Mouse (Mus musculus) thymus, adult 18-20 months (tissue): ENCODE measurements around the gene Olfr38.

Source experiments
- DNase-seq, 2 experiments: peaks; one replicate each; pipeline ENCODE4 v3.0.0; 2022; ENCODE audit warnings: mixed read lengths in 2 of 2

The Olfr38 gene

DNA sequence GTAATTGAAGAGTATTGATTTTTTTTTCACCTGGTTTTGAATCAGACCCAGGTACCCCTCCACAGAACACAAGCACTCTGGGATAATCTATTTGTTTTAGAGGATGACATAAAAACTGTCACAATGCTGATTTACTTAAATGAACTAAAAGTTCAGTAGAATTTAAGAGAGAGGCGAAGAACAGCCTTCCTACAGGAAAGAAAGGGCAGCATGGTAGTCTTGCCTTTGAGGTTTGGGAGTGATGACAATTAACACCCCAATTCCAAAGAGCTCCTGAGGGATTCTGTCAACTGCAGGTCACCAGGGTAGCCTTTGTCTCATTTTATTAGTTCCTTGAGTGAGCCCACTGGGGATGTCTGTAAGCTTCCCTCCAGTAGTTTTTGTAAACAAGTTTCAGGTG is at the start of gene Olfr38:
Olfr38 (plus strand) TSS at position 301 of the 400 bp plus-strand sequence.
- no peak for DNase-seq

GRCm38 (mm10) chr6:42709291-42710211 is 46.7 kb upstream of the Olfr38 start, which contains the start of gene Tcaf1:
TSS of gene Tcaf1 (minus strand) at chr6:42710088.
- DNase-seq, result no peak

DNA sequence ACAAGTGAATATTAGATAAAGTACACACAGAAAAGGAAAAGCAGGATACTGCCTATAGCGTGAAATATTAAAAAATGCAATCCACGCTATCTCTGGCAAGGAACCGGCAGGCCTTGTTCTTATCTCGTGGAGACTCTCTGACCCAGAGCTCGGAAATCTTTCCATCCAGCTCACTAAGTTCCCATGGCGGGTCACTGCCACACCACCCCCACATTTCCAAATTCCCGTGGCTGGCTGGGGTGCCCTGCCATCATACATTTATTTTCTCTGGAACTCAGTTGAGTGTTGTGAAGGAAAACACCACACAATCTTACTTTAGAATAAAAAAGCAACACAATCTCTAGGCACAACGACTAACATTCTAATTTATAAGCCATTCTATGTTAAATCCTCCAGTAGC is 41.5 kb upstream of the Olfr38 start:
- no peak for DNase-seq

- no peak for DNase-seq
These were observed 38.2 kb upstream of the Olfr38 start for GRCm38 (mm10) chr6:42717973-42718372.

- DNase-seq, result no peak
These were observed 17.1 kb upstream of the Olfr38 start, which contains the start of gene Olfr453 for GRCm38 (mm10) chr6:42739071-42739470. TSS of gene Olfr453 (plus strand) at chr6:42739371.

DNA sequence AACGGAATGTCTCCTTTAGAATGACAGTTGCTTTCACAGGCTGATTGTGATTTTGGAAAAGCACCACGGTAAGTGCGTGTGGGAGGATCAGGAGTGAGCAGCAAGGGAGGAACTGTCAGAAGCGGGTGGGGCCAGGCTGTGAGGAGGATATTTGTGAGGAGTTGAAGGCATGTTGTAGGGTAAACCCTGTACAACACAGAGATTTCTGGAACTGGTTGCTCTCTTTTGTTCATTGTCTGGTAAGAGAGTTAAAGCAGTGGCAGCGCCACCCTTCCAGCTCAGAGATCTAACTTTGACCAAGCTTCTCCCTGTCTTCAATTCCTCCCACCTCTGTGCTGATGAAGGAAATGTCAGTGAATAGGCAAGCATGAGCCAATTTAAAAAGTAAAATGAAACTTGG is 13.9 kb upstream of the Olfr38 start:
- DNase-seq, result no peak

DNA sequence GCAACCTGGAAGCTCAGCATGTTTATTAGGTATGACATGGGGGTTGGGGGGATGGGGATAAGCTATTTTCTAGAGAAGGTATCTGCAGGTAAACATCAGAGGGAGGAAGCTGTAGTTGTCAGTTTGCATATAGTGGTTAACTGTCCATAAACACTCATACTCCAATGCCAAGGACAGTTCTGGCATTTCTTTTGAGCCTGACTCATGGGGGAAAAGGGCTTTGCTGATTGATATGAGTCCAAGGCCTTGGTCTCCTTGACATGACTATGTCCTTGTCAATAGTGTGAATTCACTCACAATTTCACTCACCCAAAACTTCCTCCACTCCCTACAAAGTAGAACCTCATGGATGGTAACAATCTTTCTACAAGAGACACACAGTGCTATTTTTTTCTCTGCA is 8.4 kb upstream of the Olfr38 start:
- DNase-seq, result no peak

GRCm38 (mm10) chr6:42777066-42777465 is 20.9 kb downstream of the Olfr38 start:
- no peak for DNase-seq

DNA sequence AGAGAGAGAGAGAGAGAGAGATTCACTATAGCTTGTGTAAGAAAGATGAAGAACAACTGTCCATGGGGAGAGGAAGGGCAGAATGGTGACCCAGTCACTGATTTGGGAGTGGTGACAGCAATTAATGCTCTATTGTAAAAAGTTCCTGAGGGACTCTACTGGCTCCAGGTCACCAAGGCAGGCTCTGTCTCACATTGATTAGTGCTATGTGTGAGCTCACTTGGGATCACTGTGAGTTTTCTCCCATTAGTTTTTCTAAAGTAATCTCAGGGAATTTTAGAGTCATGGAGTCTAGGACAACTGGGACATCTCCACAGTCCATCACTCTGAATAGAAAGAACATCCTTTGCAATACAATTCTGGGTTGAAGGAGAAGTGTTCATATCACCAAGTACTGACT is 28.6 kb downstream of the Olfr38 start, which contains the start of gene Olfr452:
Olfr452 (plus strand) TSS at position 301 of the 400 bp plus-strand sequence.
- no peak for DNase-seq

DNA sequence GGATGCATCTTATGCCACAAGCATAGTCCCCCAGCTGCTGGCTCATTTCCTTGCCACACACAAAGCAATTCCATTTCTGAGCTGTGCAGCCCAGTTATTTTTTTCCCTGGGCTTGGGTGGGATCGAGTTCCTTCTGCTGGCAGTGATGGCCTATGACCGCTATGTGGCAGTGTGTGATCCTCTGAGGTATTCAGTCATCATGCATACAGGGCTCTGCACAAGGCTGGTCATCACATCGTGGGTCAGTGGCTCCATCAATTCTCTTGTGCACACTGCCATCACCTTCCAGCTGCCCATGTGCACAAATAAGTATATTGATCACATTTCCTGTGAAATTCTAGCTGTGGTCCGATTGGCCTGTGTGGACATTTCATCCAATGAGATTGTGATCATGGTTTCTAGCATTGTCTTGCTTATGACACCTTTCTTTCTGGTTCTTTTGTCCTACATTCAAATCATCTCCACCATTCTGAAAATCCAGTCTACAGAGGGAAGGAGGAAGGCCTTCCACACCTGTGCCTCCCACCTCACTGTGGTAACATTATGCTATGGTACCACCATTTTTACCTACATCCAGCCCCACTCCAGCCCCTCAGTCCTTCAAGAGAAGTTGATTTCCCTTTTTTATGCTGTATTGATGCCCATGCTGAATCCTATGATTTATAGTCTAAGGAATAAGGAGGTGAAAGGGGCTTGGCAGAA is 34.2 kb downstream of the Olfr38 start:
- DNase-seq, result no peak

DNA sequence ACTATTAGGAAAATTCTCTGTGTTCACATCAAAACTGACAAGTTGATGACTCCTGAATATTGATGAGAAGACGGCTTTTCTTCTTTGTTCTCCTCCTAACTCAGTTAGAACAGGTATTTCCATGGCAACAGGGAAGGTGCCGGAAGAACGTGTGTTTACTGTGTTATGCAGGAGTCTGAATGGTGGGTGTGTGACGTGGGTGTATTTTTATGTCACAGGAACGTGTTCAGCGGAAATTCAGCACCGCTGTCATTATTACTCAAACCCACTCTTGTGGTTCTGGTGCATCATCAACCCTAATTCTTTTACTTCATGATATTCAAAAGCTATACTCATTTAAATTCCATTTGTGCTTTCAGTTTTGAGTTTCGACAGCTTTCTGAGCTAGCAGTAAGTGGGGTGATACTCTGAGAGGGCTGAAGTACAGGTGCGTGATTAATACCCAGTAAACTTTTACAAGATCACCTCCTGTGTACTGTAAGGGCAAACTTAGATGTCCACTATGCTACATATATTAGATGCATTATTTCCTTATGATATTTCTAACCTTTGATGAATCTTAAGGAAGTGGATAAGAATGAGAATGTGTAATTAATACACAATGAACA is 34.8 kb downstream of the Olfr38 start:
- DNase-seq, result no peak

DNA sequence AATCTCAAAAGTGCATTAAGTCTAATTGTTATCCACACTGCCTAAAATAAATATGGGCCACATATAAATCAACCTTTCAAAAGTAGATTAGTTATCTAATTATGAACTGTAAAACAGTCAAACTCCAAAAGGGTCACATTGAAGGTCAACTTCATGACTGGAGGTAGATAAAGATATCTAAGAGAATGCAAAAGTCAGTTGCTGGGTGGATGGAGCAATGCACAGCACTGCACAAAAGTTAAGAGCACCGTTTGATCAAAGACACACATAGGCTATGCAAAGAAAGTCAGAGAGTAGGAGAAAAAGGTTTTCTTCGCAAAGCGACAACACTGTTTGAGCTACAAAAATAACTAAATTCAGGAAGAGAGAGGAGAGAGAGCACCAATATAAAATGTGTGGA is 38.8 kb downstream of the Olfr38 start:
- no peak for DNase-seq

DNA sequence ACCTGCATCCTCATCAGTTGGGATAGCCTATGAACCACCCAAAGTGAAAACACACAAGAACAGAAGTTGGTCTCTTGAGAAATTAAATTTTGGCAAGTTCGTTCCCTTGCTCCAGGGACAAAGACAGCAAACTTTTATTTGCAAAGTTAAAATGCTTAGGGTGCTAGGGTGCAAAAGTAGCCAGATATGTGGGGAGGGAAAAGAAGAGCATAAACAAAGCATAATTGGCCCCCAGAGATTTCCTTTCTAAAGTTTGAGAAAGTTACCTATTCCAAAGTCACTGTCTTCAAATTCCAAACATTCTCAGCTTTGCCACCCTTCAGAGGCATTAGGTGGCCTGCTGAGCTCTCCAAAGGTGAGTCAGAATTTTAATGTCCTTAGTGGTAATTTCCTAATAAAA is 55.4 kb downstream of the Olfr38 start, which contains the start of gene Olfr450:
Olfr450 (plus strand) TSS at position 301 of the 400 bp plus-strand sequence.
- DNase-seq, result no peak
